In genomic region chr17:67866541-67867241, GRCm38 (mm10) we compare ENCODE assay signal across 9 mouse cellular contexts.
DNase-seq lines count a peak whose midpoint lies in the region; ATAC-seq lines count a peak whose summit lies in the region.
"Had no signal": no experiment of that assay in that cellular context is flagged by ENCODE, and none has a peak within 500 bp of the region (broad histone marks: within the 10 kb centered on the region; RNA-seq: fewer than 3 reads in every experiment).

No protein-coding gene starts in this region.

- H3K4me3 ChIP-seq in lung, embryonic 15.5 days, result no peak overlapping the region
- H3K4me3 ChIP-seq in embryonic facial prominence, embryonic 13.5 days, result peak overlapping the region; percentile 7; the same call in 1 of the 2 replicates
- no peak overlapping the region for H3K4me3 ChIP-seq in heart, embryonic 13.5 days
- no peak overlapping the region for H3K4me3 ChIP-seq in stomach, embryonic 15.5 days (replicated peaks)
- H3K4me3 ChIP-seq: liver, embryonic 13.5 days had no signal

- H3K27me3 ChIP-seq in lung, embryonic 15.5 days, result no peaks in the 10 kb centered on the region
- no peaks in the 10 kb centered on the region for H3K27me3 ChIP-seq in embryonic facial prominence, embryonic 13.5 days
- peaks cover 62% of the 10 kb centered on the region for H3K27me3 ChIP-seq in heart, embryonic 13.5 days (replicated peaks)
- H3K27me3 ChIP-seq in stomach, embryonic 15.5 days (replicated peaks), result no peaks in the 10 kb centered on the region
- H3K27me3 ChIP-seq: liver, embryonic 13.5 days had no signal

- H3K4me1 ChIP-seq in lung, embryonic 15.5 days, result 0 out of 2 replicates have a peak, but pooled peaks cover 10% of the 10 kb centered on the region
- peaks cover 38% of the 10 kb centered on the region for H3K4me1 ChIP-seq in embryonic facial prominence, embryonic 13.5 days
- peaks cover 16% of the 10 kb centered on the region for H3K4me1 ChIP-seq in heart, embryonic 13.5 days
- no peaks in the 10 kb centered on the region for H3K4me1 ChIP-seq in stomach, embryonic 15.5 days
- H3K4me1 ChIP-seq: liver, embryonic 13.5 days had no signal

- no peak overlapping the region for H3K9ac ChIP-seq in lung, embryonic 15.5 days
- peak overlapping the region; percentile 47 for H3K9ac ChIP-seq in embryonic facial prominence, embryonic 13.5 days
- no peak overlapping the region for H3K9ac ChIP-seq in heart, embryonic 13.5 days
- no peak overlapping the region for H3K9ac ChIP-seq in stomach, embryonic 15.5 days
- H3K9ac ChIP-seq: liver, embryonic 13.5 days had no signal

- no peak for DNase-seq in lung, postnatal 10 days
- no peak for DNase-seq in c-Kit-positive CD71-positive TER-119-positive erythroid progenitor cells, embryonic 14.5 days (ENCODE audit: low spot score)
- DNase-seq: liver, embryonic 13.5 days had no signal

- no peak overlapping the region for H3K4me2 ChIP-seq in lung, embryonic 15.5 days
- peak overlapping the region; percentile 45 for H3K4me2 ChIP-seq in embryonic facial prominence, embryonic 13.5 days
- no peak overlapping the region for H3K4me2 ChIP-seq in heart, embryonic 13.5 days
- no peak overlapping the region for H3K4me2 ChIP-seq in stomach, embryonic 15.5 days
- H3K4me2 ChIP-seq: liver, embryonic 13.5 days had no signal

- no peaks in the 10 kb centered on the region for H3K9me3 ChIP-seq in lung, embryonic 15.5 days
- H3K9me3 ChIP-seq in embryonic facial prominence, embryonic 13.5 days, result peaks cover 3% of the 10 kb centered on the region; the same call in 1 of the 2 replicates
- peaks cover 5% of the 10 kb centered on the region; the same call in 1 of the 2 replicates for H3K9me3 ChIP-seq in heart, embryonic 13.5 days
- no peaks in the 10 kb centered on the region for H3K9me3 ChIP-seq in stomach, embryonic 15.5 days
- H3K9me3 ChIP-seq: liver, embryonic 13.5 days had no signal

- peak overlapping the region; percentile 70 for H3K27ac ChIP-seq in lung, embryonic 15.5 days
- H3K27ac ChIP-seq in embryonic facial prominence, embryonic 13.5 days, result peak overlapping the region; percentile 98
- H3K27ac ChIP-seq in heart, embryonic 13.5 days (replicated peaks), result peak overlapping the region; percentile 56
- H3K27ac ChIP-seq in stomach, embryonic 15.5 days, result peak overlapping the region; percentile 8; the same call in 1 of the 2 replicates
- H3K27ac ChIP-seq: liver, embryonic 13.5 days had no signal

- 68% methylated on average over 20 of the region's 20 CpGs for WGBS in lung, embryonic 15.5 days
- WGBS in embryonic facial prominence, embryonic 13.5 days, result 17% methylated on average over 20 of the region's 20 CpGs
- 80% methylated on average over 20 of the region's 20 CpGs for WGBS in heart, embryonic 13.5 days
- 78% methylated on average over 20 of the region's 20 CpGs for WGBS in stomach, embryonic 15.5 days

- no peak; the same call in 1 of the 2 replicates for ATAC-seq in lung, embryonic 15.5 days (ENCODE audit: borderline replicate concordance, extremely low read depth, low FRiP score, low TSS enrichment)
- peak; percentile 63; the same call in 1 of the 2 replicates for ATAC-seq in embryonic facial prominence, embryonic 13.5 days (ENCODE audit: insufficient number of reproducible peaks, insufficient read depth, low FRiP score, low TSS enrichment, low read depth)
- ATAC-seq in heart, embryonic 13.5 days (ENCODE audit: extremely low read depth, insufficient number of reproducible peaks, low FRiP score, low TSS enrichment), result no peak
- no peak for ATAC-seq in stomach, embryonic 15.5 days (ENCODE audit: insufficient read depth, low FRiP score, low read depth)
- ATAC-seq in erythroblast, adult 5-6 weeks (replicated peaks; ENCODE audit: low FRiP score, poor library complexity, severe bottlenecking), result no peak
- ATAC-seq: intestine, embryonic 16.5 days had no signal

- H3K36me3 ChIP-seq in lung, embryonic 15.5 days, result peaks cover 38% of the 10 kb centered on the region
- peaks cover 53% of the 10 kb centered on the region for H3K36me3 ChIP-seq in embryonic facial prominence, embryonic 13.5 days
- peaks cover 45% of the 10 kb centered on the region for H3K36me3 ChIP-seq in heart, embryonic 13.5 days
- peaks cover 18% of the 10 kb centered on the region for H3K36me3 ChIP-seq in stomach, embryonic 15.5 days
- H3K36me3 ChIP-seq: liver, embryonic 13.5 days had no signal

Comparison
In these comparisons a context has a peak if more than half of its experiments do, and no peak if none do; other contexts are left out.
1. H3K27ac ChIP-seq: peak in every context shown above with its lines; median percentile 98 in embryonic facial prominence, embryonic 13.5 days; 70 in lung, embryonic 15.5 days; 56 in heart, embryonic 13.5 days; 8 in stomach, embryonic 15.5 days.